Mouse (Mus musculus) lung, postnatal 10 days (tissue): Measurements from ENCODE around the gene Abhd11.
"Not testable (repeated sequence)": the region's sequence is repeated elsewhere in the genome, so short reads cannot be mapped to it uniquely, and the experiment has no call there.

Source experiments
- DNase-seq: peaks from one replicate; pipeline ENCODE4 v3.0.0; 2021

Abhd11 gene

DNA sequence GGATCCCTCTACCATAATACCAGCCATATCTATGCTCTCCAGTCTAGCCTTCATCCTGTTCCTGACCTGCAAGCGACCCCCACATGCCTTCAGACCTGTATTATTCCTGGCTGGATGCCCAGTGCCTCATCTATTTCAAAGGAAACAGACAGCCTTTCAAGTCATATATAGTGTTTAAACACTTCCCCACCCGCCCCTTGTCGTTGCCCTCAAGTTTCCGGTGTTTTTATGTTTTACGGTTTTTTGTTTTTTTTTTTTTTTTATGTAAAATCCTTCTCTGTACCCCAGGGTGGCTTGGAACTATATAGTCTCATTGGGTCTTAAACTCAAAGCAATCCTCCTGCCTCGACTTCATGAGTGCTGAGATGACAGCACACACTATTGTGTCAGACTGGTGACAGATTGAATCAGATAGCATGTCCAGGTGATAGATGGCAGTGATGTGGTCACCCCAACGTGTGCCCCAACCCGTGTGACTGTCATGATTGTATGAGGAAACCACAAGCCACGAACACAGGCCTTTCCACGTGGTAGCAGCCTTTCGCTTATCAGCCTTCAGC, 15.8 kb downstream of the Abhd11 start:
- DNase-seq, result peak; percentile 47

DNA sequence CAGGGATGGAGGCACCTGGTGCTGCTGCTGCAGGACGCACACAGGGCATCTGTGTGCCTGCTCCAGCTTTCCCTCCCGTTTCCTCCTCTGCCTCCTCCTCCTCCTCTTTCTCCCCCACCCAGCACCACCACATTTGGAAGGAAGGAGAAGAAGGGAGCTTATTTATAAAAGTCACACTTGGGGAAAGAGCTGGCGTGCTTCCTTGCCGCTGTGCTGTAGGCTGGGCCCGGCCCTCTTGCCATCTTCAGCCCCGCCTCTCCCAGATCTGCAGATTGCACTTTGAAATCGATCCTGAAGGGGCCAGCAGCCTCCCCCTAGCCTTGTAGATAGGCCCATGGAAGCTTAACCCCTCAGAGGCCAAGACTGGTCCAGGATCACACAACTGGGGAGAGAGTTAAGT, 16.9 kb downstream of the Abhd11 start:
- peak; percentile 50 for DNase-seq

- peak; percentile 62 for DNase-seq
Measured at GRCm38 (mm10) chr5:135029007-135029854, 20.3 kb downstream of the Abhd11 start.

DNA sequence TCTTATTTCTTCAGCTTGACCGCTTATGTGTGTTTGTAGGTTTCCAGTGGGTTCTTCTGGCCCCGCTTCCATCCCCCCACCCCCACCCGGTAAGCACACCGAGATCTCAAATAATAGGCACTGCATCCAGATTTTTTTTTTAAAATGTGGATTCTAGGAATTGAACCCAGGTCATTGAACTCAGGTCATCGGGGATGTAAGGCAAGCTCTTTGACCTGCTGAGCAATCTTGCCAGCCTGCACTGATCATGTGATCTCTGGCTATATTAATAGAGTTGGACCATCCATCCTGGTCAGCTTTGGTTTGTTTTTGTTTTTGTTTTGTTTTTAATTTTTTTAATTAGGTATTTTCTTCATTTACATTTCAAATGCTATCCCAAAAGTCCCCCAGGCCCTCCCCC, 23.6 kb downstream of the Abhd11 start:
- DNase-seq, result no peak

- DNase-seq, result no peak
Measured at GRCm38 (mm10) chr5:135034593-135034992, 25.6 kb downstream of the Abhd11 start.

GRCm38 (mm10) chr5:135035608-135036359, 26.8 kb downstream of the Abhd11 start:
- DNase-seq, result no peak

- no peak for DNase-seq
Measured at GRCm38 (mm10) chr5:135037946-135038345, 29.0 kb downstream of the Abhd11 start.

DNA sequence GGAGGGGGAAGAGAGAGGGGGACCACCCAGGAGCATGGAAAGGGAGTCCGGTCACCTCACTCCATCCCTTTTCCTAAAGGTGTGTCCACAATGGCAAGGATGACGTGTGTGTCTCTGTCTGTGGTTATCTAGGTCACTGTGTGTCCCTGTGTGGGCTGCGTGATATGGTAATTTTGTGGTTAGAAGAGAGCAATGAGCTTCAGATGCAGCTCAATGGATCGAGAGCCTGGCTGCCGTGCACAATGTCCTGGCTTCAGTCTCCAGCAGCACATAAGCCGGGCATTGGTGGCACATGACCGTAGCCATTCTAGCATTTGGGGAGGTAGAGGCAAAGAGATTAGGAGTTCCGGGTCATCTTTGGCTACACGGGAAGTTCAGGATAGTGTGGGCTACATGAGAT, 30.6 kb downstream of the Abhd11 start:
- DNase-seq, result no peak

- no peak for DNase-seq
Measured at GRCm38 (mm10) chr5:135040059-135040458, 31.1 kb downstream of the Abhd11 start.

DNA sequence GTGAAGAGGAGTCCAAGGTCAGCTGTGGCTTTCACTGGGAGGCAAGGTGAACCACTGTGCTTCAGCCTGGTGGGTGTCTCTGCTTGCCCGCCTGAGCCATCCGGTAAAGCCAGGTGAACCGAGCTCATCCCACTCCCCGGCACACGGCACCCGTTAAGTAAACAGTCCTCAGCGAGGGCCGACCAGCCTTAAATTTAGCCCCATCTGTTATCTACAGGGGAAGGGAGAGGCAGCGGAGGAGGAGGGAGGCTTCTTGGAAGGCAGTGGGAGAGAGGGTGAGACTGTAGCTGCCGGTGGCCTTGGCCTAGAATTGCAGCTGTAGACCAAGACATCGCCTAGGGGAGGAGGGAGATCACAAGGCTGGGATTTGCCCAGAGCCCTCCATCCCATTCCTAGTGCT, 31.8 kb downstream of the Abhd11 start:
- DNase-seq, result no peak

- no peak for DNase-seq
Measured at GRCm38 (mm10) chr5:135042105-135042788, 33.3 kb downstream of the Abhd11 start.

DNA sequence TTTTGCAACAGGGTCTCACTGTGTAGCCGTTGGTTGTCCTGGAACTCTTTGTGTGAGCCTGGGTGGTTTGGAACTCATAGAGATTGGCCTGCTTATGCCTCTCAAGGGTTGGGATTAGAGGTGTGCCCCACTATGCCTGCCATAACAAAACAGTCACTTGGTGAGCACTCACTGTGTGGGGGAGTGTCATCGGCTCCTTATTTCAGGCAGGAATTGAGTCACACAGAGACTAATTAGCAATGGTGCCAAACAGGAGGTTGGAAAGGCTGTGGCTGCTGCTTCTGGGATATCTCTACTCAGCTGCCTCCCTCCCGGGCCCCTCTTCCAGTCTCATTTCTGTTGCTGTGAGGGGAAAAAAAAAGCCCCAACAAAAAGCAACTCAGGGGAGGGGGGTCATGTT, 35.6 kb downstream of the Abhd11 start:
- DNase-seq, result no peak

DNA sequence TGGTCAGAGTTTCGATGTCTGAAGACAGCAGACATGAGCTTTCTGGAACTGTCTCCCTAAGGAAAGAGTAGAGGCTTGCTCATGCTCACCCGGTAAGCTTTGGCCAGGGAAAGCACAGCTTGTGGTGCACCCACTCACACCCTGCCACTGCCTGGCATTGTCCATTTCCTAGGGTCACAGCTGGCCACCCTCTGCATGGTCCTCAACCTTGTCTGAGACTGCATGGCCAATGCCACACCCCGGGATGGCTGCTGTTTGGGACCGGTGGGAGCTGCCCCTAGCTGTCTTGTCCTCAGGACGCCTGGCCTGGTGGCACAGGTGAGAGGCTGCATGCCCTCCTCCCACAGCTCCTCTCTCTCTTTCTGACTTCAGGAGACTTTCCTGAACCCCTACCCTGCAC, 39.6 kb downstream of the Abhd11 start:
- no peak for DNase-seq

DNA sequence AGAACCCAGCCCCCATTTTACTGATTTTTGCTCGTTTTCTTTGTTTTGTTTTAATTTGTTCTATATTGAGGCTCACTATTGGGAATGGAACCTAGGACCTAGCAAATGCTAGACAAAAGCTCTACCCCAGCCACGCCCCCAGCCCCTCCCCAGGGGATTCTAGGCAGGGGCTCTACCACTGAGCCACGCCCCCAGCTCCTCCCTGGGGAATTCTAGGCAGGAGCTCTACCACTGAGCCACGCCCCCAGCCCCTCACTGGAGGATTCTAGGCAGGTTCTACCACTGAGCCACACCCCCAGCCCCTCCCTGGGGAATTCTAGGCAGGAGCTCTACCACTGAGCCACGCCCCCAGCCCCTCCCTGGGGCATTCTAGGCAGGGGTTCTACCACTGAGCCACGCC, 40.3 kb downstream of the Abhd11 start:
- DNase-seq, result not testable (repeated sequence)

- no peak for DNase-seq
Measured at GRCm38 (mm10) chr5:135053356-135053755, 44.4 kb downstream of the Abhd11 start.
